Mouse (Mus musculus) embryonic stem cell, embryonic (primary cell): ENCODE data around the gene Samd4.

ENCODE experiments used
- CTCF ChIA-PET, 4 experiments: fragments of 300-600 bp in 2 of 4; fragments of 350-600 bp in 2 of 4; sonication (Branson Sonifier 250); formaldehyde crosslinking; loops; one replicate each; lab custom pipeline; 2022; ENCODE audit warnings: inconsistent platforms in 2 of 4; lab: Charles Lee
- POLR2A ChIA-PET, 4 experiments: fragments of 300-600 bp in 2 of 4; fragments of 350-600 bp in 2 of 4; sonication (Branson Sonifier 250); formaldehyde crosslinking; loops; one replicate each; lab custom pipeline; 2022; ENCODE audit warnings: antibody characterized with exemption in 4 of 4, inconsistent platforms in 1 of 4; lab: Charles Lee

Gene Samd4

GRCm38 (mm10) chr14:46882431-46883067 lies at the start of gene Samd4:
Gene Samd4 (plus strand): TSS chr14:46882854.
- POLR2A ChIA-PET, result interaction anchor here (0.5 to 2.0 kb wide), 14 partner anchors 8 to 394 kb away, joined by 3 to 6 read pairs (median 3); partner anchors contain the start of genes Cgrrf1 (in 2 of the 4), Socs4 (in 1 of the 4) and Wdhd1 (in 1 of the 4)
- CTCF ChIA-PET, result interaction anchor here (0.8 to 6.9 kb wide), 11 partner anchors 9 to 205 kb away, joined by 3 to 83 read pairs (median 4); no protein-coding TSS in a partner anchor

- ChIA-PET CTCF (interaction anchor here in 2 of 4 experiments (0.6 kb wide), 2 partner anchors 46 to 247 kb away, joined by 3 read pairs; no protein-coding TSS in a partner anchor), POLR2A (no interaction called here)
Measured at GRCm38 (mm10) chr14:46839326-46839725, 43.3 kb upstream of the Samd4 start.

GRCm38 (mm10) chr14:46845706-46846105 lies 36.9 kb upstream of the Samd4 start:
- CTCF ChIA-PET, result no interaction called here
- POLR2A ChIA-PET, result no interaction called here

- ChIA-PET POLR2A (interaction anchor here in 1 of 4 experiments (0.5 kb wide), 1 partner anchor 328 kb away, joined by 3 read pairs; no protein-coding TSS in a partner anchor), CTCF (no interaction called here)
Measured at GRCm38 (mm10) chr14:46848063-46848590, 34.5 kb upstream of the Samd4 start.

- POLR2A ChIA-PET, result no interaction called here
- CTCF ChIA-PET, result no interaction called here
Measured at GRCm38 (mm10) chr14:46848736-46849135, 33.9 kb upstream of the Samd4 start.

GRCm38 (mm10) chr14:46849769-46850168 lies 32.9 kb upstream of the Samd4 start:
- CTCF ChIA-PET, result no interaction called here
- POLR2A ChIA-PET, result no interaction called here

GRCm38 (mm10) chr14:46853677-46854076 lies 29.0 kb upstream of the Samd4 start:
- CTCF ChIA-PET, result no interaction called here
- POLR2A ChIA-PET, result no interaction called here

GRCm38 (mm10) chr14:46862922-46863321 lies 19.7 kb upstream of the Samd4 start:
- ChIA-PET POLR2A (interaction anchor here in 1 of 4 experiments (0.7 kb wide), 1 partner anchor 1033 kb away, joined by 3 read pairs; no protein-coding TSS in a partner anchor), CTCF (interaction anchor here in 1 of 4 experiments (1.4 kb wide), 1 partner anchor 224 kb away, joined by 3 read pairs; no protein-coding TSS in a partner anchor)

- ChIA-PET POLR2A (interaction anchor here in 2 of 4 experiments (0.7 to 1.4 kb wide), 4 partner anchors 11 to 206 kb away, joined by 3 to 5 read pairs (median 4); no protein-coding TSS in a partner anchor), CTCF (interaction anchor here (0.6 to 6.9 kb wide), 8 partner anchors 11 to 208 kb away, joined by 3 to 83 read pairs (median 4); no protein-coding TSS in a partner anchor)
Measured at GRCm38 (mm10) chr14:46880935-46881334, 1.7 kb upstream of the Samd4 start.

- ChIA-PET POLR2A (interaction anchor here in 3 of 4 experiments (0.5 to 1.6 kb wide), 11 partner anchors 9 to 395 kb away, joined by 3 to 6 read pairs (median 3); partner anchors contain the start of genes Cgrrf1 (in 1 of the 3), Socs4 (in 1 of the 3) and Wdhd1 (in 1 of the 3)), CTCF (interaction anchor here (0.8 to 6.9 kb wide), 12 partner anchors 10 to 205 kb away, joined by 3 to 83 read pairs (median 4); no protein-coding TSS in a partner anchor)
Measured at GRCm38 (mm10) chr14:46881581-46882430, 848 bp upstream of the Samd4 start.

- POLR2A ChIA-PET, result interaction anchor here (0.5 to 2.0 kb wide), 15 partner anchors 9 to 394 kb away, joined by 3 to 6 read pairs (median 3); partner anchors contain the start of genes Cgrrf1 (in 1 of the 4), Socs4 (in 1 of the 4) and Wdhd1 (in 1 of the 4)
Measured at GRCm38 (mm10) chr14:46883068-46883870, 615 bp downstream of the Samd4 start.

GRCm38 (mm10) chr14:46883871-46884441 lies 1.3 kb downstream of the Samd4 start:
- POLR2A ChIA-PET, result interaction anchor here in 2 of 4 experiments (0.7 to 2.0 kb wide), 8 partner anchors 9 to 393 kb away, joined by 3 to 6 read pairs (median 4); partner anchors contain the start of genes Cgrrf1 (in 1 of the 2), Gmfb (in 1 of the 2), Socs4 (in 1 of the 2) and Wdhd1 (in 1 of the 2)
- CTCF ChIA-PET, result interaction anchor here (0.6 to 6.9 kb wide), 9 partner anchors 9 to 1806 kb away, joined by 3 to 83 read pairs (median 9); no protein-coding TSS in a partner anchor

More at GRCm38 (mm10) chr14:46883068-46883870, 615 bp downstream of the Samd4 start:
- CTCF ChIA-PET, result interaction anchor here (0.6 to 6.9 kb wide), 9 partner anchors 8 to 204 kb away, joined by 3 to 83 read pairs (median 9); no protein-coding TSS in a partner anchor

GRCm38 (mm10) chr14:46884701-46885428 lies 2.2 kb downstream of the Samd4 start:
- POLR2A ChIA-PET, result interaction anchor here in 3 of 4 experiments (0.6 to 2.0 kb wide), 6 partner anchors 62 to 686 kb away, joined by 3 to 5 read pairs (median 3); partner anchors contain the start of gene Gmfb (in 1 of the 3)
- CTCF ChIA-PET, result interaction anchor here (0.6 to 6.9 kb wide), 9 partner anchors 46 to 1186 kb away, joined by 3 to 83 read pairs (median 14); no protein-coding TSS in a partner anchor

- POLR2A ChIA-PET, result interaction anchor here in 3 of 4 experiments (0.6 to 2.0 kb wide), 6 partner anchors 62 to 686 kb away, joined by 3 to 5 read pairs (median 3); partner anchors contain the start of gene Gmfb (in 1 of the 3)
- CTCF ChIA-PET, result interaction anchor here (0.6 to 6.9 kb wide), 7 partner anchors 65 to 1186 kb away, joined by 3 to 83 read pairs (median 14); no protein-coding TSS in a partner anchor
Measured at GRCm38 (mm10) chr14:46885429-46885755, 2.7 kb downstream of the Samd4 start.

- ChIA-PET POLR2A (interaction anchor here in 1 of 4 experiments (1.6 kb wide), 1 partner anchor 303 kb away, joined by 3 read pairs; no protein-coding TSS in a partner anchor), CTCF (interaction anchor here in 3 of 4 experiments (0.6 to 6.9 kb wide), 5 partner anchors 64 to 201 kb away, joined by 3 to 83 read pairs (median 14); no protein-coding TSS in a partner anchor)
Measured at GRCm38 (mm10) chr14:46885891-46886301, 3.2 kb downstream of the Samd4 start.

GRCm38 (mm10) chr14:46889096-46889495 lies 6.4 kb downstream of the Samd4 start:
- ChIA-PET POLR2A (no interaction called here), CTCF (interaction anchor here in 1 of 4 experiments (2.2 kb wide), 1 partner anchor 198 kb away, joined by 5 read pairs; no protein-coding TSS in a partner anchor)
